Mouse (Mus musculus) CD4-positive, CD25-positive, alpha-beta regulatory T cell, adult 4 months (primary cell): ENCODE data around the gene Erbin. TPM values are rescaled to one million over a fixed set of nuclear protein-coding genes. Genes with fewer than 3 reads are reported as not detected.

ENCODE experiments used
- ATAC-seq: one replicate; pipeline ENCODE4 v1.8.0; 2017
- polyA plus RNA-seq, 2 experiments: library from polyadenylated mRNA; unstranded; fragments of 100-300 nt; shearing (Covaris generic); gene quantifications; one replicate each; pipeline ENCODE4 v1.2.1; 2017

Erbin gene
- 10 to 100 TPM; 31.4 to 43.7 TPM for polyA plus RNA-seq

DNA sequence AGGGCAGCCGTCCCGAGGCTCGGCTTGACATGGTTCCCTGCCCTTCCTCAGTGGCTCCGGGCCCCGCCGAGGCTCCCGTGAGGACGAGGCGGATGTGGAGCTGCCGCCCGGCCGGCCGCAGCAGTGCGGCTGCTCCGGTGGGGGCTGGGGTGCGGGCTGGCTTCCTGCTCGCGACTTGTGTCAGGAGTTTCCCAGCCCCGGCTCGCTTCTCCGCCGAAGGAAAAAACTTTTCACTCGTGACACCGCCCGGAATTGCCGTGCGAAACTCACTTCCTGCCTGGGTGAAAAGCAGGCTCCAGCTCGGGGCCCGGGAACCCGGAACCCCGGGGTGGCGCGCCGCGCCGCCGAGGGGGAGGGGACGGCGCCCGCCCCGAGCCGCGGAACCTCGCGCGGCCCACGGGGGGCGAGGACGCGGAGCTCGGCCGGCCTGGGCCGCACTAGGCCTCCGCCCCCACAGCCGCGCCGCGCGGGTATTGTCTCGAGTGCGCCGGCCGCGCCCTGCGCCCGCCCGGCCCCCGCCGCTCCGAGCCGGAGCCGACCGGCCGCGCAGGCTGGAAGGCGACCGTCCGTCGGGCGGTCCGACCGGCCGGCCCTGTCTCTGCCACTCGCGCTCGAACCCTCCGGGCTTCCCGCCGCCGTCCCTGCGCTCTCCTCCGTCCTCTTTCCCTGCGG is at the start of gene Erbin:
Erbin (minus strand) TSS at position 254 of the 672 bp plus-strand sequence.
- peak; percentile 68 for ATAC-seq

DNA sequence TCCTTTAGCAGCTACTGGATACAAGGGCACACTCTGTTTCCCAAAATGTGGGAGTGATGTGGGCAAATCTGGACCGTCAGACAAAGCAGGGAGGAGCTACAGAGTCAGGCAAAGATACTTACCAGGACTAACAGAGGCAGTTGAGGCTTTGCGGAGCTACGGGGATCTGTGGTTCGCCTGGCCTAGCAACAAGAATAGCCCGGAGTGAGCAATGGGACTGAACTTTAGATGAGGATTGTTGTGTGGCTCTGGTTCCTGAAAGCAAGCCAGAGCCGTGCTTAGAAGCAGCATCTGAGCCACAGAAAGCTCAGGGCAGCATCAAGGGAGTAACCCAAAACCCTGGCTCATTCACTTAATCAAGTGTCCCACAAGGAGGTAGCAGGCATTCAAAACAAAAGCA is 49.6 kb upstream of the Erbin start:
- ATAC-seq, result no peak

DNA sequence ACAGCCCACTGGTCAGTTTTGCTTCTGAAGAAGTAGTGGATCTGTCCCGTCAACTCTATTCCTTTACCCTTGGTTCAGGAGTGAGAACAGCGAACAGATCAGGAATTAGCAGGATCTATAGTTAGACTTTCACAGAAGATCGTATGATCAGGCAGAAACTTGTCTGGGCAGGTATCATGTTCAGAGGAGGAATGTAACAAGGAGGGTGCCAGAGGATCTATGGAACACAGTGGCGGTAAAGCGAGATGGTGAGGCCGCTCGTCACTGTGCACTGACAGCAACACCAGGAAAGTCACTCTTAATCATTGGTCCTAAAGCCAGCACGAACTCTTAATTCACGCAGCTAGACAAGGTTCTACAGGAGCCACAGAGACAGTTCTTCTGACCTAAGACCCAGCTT is 47.7 kb upstream of the Erbin start:
- ATAC-seq, result no peak

DNA sequence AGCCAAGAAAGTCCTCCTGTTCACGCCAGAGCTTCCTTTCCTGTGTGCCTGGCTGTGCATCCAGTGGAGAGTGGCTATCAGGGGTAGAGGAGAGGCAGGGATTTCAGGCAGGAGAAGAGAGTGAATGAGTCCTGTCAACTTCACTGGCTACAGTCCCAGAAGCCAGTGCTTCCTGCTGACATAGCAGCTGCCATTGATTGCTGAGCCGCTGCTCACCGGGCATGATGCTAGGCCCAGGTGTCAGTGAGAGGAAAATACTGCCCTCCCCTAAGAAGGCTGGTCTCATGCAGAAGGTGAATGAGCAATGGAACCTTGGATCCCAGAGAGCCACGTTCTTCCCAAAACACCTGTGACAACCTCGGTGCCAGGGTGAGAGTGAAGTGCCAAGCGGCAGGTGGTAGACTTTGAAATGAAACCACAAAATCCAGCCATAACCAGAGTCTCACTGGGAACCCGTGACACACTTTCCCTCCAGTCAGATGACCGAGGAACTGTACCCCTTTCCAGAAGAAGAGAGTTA is 46.4 kb upstream of the Erbin start:
- no peak for ATAC-seq

DNA sequence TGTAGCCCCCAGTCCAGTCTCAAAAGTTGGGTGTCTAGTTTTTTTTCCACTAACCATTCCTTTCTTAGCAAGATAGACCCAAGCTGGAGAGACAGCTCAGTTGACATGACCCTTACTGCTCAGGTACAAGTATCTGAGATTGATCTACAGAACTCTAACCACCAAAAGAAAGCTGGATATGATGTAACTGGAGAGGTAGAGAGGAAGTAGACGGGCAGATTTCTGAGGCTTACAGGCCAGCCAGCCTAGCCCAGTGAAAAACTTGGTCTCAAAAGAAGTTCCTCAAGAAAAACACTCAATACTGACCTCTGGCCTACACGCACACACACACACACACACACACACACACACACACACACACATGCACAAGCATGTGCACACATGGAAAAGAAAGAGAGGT is 44.9 kb upstream of the Erbin start:
- ATAC-seq, result no peak

DNA sequence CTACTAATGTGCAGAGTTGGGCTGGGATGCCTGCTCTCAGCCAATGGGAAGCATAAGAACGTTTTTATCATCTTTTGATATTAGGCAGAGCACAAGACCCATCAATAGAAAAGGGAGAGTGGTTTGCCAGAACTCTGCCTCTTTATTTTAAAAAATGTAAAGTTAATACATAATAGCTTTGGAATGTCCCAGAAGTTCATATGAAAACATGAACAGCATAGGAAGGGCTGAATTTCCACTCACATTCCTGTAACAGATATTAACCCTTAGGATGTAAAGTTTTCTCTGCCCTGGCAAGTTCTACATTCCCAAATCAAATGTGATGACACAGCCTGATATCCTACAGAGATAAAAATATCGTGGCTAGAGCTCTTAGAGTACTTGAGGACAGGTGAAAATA is 42.8 kb upstream of the Erbin start:
- no peak for ATAC-seq

DNA sequence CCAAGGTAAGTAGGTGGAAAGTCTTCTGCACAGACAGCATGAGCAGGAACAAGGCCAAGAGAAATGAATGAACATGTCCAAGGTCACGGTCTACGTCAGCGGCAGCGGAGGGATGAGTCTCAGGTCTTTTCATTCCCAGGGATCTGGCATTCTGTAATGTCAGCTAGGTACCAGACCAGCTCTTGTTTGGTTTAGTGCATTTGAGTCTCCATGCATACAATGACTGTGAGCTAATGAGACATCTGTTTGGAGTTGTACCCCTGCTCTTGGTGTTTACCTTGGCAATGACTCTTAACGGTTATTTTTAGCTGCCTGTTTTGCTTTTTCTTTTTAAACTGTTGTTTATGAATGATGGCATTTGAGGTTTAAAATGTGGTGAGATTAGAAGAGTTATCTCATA is 39.5 kb upstream of the Erbin start:
- no peak for ATAC-seq

DNA sequence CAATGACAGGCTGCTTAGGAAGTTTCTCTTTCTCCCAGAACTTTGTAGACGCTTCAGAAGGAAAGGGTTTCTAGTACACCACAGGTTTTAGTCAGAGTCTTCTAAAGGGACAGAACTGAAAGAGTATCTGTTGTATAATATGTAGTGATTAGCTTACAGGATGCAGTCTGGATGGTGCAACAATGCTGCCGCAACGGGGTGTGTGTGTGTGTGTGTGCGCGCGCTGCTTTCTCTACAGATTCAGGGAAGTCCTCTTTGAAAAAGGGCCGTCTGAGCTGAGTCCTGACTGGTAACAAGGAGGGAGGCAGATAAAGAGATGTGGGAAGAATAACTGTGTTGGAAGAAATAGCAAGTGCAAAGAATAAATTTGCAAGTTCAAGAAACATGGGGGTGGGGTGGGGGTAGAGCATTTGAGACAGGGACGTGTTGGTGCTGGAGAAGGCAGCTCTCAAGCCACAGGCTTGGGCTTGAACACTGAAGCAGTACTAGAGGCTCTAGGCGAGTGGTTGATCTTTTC is 38.4 kb upstream of the Erbin start:
- ATAC-seq, result no peak

DNA sequence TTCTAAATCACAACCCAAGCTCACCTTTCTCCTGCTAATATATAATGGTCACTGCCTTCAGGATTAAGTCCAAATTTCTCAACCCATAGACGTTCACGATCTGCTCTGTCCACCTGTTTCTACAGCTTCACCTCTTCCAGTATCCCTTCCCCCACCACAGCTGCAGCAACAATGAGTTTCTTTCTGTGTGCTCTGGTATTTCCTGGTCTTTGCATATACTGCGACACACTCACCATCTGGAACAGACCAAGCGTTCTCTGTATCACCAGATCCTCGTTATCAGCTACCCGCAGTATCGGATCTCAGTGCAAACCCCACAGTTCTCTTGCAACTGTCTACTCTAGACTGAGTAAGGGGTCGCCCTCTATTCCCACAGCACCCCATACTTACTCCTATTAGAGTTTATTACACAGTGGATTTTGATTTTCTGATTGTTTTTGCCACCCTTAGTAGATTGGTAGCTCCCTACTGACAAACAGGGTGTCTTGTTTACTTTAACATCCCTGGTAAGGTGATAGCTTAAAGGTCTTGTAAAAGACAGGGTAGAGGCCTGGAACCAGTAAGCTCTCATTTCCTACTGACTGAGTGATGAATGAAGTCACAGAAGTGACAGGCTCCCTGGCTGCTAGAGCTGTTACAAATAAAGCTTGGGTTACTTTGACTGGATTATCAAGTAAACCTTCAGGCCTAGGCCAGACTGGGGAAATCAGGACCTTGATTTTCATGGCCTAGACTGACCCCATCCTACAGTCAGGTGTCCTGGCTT is 37.0 kb upstream of the Erbin start:
- no peak for ATAC-seq

DNA sequence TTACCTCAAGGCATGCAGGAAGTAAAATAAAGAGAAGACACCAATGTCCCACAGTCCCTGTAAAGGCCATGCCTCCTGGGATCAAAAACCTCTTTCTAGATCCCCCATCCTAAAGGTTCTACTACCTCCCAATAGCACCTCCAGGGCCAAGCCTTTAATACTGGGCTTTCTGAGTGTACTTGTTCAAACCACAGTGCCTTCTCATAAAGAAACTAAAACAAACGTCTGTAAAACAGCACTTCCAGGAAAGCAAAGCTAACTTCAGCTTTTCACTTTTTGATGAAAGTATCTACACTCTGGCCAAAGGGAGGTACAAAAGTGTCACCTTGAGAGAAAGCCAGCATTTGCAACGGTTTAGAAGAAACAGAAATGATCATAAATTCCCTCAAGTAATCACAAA is 35.3 kb upstream of the Erbin start:
- peak; percentile 32 for ATAC-seq

DNA sequence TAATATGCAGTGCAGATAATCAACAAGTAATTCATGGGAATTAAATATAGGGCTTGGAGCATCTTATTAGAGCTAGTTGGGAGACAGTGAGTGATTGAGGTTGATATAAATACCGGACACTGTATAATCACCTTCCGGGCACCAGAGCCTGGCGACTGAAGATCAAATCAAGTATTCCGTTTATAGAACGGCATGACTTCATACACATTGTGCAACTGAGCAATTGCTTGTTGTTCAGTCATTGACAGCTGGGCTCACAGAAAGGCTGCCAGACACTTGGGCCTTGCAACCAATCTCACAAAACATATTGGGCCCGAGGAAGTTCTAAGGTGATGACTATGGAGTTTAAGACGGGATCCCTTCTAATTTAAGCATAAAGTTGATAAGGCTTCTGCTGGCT is 31.1 kb upstream of the Erbin start:
- no peak for ATAC-seq

DNA sequence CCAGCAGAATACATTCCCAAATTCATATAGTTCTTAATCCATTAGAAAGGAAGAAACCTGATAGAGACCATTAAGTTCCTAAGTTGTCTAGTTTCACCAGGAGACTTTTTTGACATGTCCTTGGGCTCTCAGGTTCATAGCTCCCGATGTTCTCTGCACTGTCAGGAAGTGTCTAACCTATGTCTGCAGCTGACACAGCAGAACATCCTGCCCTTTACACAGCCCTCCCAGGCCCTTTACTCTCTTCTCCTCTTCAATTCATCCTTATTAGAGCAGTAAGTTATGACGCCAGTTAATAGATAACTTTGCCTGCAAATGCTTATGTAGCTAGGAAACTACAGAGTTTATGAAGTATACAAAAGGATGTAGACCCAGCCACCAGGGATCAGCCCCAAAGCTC is 20.5 kb upstream of the Erbin start:
- no peak for ATAC-seq

DNA sequence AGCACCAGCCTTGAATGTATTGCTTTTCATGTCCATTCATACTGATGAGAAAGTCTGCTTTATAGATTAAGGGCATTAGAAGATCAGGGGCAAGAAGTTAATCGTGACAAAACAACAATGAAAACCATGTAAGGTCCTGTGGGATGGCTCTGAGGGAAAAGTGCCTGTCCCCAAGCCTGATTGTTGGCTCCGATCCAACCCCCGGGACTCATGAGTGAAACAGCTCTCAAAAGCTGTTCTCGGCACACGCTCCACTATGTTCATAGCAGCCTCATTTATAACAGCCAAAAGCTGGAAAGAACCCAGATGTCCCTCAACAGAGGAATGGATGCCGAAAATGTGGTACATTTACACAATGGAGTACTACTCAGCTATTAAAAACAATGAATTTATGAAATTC is 4.3 kb upstream of the Erbin start:
- ATAC-seq, result no peak

DNA sequence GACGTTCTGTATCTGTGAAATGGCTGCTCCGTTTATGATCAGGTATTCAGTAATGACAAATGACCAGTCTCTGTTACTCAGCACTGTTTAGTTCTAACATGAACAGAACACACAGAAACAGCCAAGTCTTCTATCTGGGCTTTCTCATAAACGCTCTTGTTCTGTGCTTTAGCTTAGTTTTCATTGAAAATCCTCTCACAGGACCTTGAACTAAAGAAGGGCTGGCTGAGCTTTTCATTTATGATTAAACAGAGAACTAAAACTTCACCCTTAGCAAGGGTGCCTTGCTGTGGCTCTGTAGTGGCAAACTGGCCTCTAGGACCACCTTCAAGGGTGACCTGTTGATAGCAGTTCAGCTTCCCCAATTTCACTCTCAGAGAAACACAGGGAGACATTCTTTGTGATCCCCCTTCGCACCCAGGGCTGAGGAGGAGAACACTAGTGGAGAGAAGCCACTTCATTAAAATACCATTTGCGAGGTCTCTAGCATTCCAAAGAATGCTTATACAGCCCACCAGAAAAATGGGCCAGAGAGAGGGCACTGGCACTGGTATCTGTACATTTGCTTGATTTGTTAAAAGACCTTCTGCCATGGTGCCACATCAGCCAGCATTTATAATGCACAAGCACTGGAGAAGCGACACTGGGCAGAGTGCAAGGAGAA is 3.2 kb upstream of the Erbin start:
- no peak for ATAC-seq

DNA sequence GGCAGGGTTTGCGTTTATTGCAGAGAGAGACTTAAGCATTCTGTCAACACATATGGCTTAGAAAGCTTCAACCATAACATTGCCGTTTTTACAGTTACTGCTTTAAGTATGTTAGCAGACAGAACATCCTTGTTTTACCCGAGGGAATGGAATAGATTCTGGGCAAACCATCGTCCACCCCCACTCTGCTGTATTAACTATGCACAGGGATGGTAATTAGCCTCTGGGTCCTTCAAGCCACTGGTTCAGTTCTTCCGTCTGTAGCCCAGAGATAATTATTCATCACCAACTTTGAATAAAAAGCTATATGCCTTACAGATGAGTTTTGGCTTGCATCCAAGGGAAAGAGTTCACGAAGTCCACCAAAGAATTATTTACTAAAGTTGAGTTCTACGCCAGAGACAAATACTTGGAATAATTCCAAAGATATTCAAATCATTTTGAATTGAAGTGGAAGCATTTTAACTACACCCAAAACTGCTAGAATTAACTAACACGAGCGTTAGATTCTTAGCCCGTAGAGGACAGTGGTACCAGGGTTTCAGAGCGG is 1.6 kb upstream of the Erbin start:
- no peak for ATAC-seq

DNA sequence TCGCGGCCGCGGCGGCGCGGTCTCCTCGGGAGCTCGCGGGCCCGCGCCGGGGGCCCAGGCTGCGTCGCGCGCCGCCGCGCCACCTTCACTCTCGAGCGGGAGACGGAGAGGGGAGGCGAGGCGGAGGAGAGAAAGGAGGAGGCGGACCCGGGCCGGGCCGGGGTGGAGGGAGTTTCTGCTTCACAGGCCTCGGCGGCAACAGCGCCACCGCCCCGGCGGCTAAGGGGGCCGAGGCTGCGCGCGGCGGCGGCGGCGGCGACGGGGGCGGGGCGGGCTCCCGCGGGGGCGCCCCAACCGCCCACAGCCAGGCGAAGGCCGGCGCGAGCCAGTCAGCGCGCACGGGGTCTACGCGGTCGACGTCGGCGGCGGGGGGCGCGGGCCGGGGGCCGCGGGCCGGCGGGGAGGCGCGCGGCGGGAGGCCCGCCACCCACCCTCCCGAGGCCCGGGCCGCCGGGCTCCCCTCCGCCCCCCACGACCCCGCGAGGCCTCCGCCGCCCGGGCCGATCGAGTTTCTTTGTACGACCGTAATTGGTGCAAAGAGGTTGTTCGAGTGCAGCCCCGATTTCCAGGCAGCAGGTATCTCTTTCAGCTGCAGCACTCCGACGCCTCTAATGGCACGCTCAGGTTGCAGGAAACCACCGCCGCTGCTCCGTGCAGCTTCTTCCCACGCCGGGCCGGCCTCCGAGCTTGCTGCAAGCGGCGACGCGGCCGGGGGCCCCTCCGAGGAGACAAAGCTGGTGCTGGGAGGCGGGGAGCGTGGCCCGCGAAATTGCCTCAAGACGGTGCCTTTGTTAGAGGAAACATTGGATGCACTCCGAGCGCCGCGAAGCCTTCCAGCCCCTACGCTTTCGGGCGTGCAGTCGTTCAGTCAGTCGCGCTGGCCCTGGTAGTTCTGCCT is 868 bp upstream of the Erbin start:
- peak; percentile 52 for ATAC-seq

DNA sequence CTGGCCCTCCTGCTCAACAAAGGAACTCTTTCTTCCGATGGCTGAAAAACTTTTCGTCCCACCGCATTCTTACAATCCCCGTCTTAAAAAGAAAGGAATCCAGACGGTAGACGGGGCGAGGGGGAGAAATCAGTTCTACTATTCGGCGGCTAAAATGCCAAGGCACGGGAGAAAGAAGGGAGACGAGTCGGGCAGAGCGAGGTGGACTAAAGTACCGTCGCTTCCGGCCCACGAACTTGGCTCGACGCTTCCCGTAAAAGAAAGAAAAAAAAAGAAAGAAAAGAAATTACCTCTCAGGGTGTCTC is 406 bp downstream of the Erbin start:
- no peak for ATAC-seq

DNA sequence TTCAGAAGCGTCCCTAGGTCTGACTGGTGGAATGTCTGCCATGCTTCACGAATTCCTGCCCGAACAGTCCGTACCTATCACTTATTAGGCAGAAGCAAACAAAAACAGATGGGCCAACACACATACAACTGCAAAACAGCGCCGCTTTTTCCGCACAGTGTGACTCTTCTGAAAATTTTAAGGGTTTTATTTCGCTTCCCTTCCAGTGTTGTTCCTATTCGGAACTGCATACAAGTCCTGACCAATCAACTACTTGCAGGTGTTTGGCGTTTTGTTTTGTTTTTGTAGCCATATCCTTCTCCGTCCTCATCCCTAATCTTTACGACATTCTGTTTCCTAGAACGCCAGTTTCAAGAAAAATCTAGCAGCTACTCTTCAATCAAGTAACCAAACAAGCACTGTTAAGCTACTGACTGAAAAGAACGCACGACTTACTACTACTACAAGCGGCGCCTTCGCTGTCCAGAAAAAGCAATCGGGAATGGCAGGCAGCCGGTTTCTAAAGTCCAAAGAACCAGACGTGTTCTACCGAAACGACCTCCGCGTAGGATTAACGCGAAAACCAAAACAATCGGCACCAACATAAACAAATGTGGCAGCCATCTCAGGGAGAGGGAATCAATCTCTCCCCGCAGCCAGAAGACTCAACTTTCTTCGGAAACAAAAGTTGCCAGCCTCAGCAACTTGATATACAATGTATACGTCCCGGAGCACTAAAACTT is 919 bp downstream of the Erbin start:
- peak; percentile 7 for ATAC-seq

DNA sequence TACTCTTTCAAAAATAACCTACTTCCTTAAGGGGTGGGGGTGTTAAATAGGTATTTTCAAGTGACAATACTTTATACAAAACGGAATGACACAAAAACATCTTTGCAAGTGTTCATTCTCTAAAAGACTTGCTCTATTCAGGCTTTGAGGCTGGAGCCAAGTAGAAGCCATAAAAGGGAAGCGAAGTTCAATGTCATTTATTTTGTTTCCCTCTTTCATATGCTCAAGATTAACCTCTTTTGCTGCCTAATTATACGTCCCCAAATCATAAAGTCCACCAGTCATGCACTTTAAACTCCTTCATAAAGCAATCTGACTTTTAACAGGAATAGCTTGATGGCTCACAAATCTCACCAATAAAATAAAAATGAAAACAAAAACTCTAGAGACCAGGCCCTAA is 1.9 kb downstream of the Erbin start:
- ATAC-seq, result no peak

DNA sequence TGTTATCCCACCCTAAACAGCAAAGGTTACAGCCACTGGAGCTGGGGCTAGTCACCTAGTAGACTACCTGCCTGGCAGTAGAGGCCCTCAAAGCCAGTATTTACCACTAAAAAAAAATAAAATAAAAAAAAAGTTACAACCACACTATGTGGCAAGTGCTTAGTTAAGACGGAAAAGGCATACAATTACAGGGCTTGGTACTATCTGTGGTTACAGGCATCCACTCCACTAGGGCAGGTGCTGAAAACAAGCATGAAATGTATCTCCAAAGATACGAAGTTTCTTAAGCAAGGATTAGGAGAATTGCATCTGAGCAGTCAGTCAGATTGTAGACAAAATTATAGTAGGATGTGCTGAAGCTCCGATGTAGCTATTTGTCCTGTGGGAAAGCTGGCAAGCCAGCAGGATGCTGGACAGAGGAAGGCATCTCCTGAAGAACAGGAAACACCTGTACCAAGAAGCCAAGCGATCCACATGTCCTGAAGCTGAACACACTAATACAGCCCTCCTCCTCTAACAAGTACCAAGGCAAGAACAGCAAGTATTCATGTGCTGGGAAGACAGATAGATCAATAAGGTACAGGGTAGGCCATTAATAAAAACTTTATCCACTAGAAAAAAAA is 6.1 kb downstream of the Erbin start:
- no peak for ATAC-seq

DNA sequence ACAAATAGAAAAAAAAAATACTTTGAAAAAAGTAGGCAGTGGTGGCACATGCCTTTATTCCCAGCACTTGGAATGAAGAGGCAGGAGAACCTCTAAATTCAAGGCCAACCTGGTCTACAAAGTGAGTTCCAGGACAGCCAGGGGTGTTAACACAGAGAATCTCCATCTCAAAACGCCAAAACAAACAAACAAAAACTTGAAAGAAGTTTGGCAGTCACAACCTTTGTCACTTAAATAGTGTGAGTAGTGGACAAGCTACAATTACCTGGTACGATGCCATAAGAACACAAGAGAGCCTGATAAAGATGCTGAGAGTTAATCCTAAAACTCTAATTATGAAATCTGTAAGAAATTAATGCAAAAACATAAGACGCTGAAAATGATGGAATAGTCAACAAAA is 8.0 kb downstream of the Erbin start:
- ATAC-seq, result no peak
